Comparison of ENCODE assay signal across 25 mouse cellular contexts in genomic region chr2:129999296-129999695, GRCm38 (mm10). TPM values are rescaled to one million over a fixed set of nuclear protein-coding genes. Genes with fewer than 3 reads are reported as not detected.
A peak's percentile ranks its signal among the peaks of the same experiment; 100 is the strongest.
DNase-seq lines count a peak whose midpoint lies in the region; ATAC-seq and TF ChIP-seq lines count a peak whose summit lies in the region.
"Had no signal": no experiment of that assay in that cellular context is flagged by ENCODE, and none has a peak within 500 bp of the region (broad histone marks: within the 10 kb centered on the region; RNA-seq: fewer than 3 reads in every experiment).

No protein-coding gene starts in this region.

- no peak for TF ChIP-seq CTCF in layer of hippocampus, adult 2 months (conservative IDR thresholded peaks at IDR 0.05)

- no peak for ATAC-seq in erythroblast, adult 5-6 weeks (replicated peaks; ENCODE audit: low FRiP score, poor library complexity, severe bottlenecking)
- no peak for ATAC-seq in frontal cortex, adult (ENCODE audit: low TSS enrichment)
- ATAC-seq: Patski had no signal

- no peak for DNase-seq in layer of hippocampus, adult 2 months (ENCODE audit: low spot score in 2 of 2)
- no peak for DNase-seq in layer of hippocampus, adult 18-20 months (ENCODE audit: low spot score in 2 of 2)
- DNase-seq in cerebellum, adult 18-20 months = peak; percentile 33
- peak; percentile 54 to 71 for DNase-seq in cerebellum, postnatal 14 days
- no peak for DNase-seq in frontal cortex, postnatal 36 days (ENCODE audit: low spot score in 2 of 2)
- DNase-seq: adrenal gland, adult 8-10 months; B cell, adult 2 months; gastrocnemius, postnatal 25 days; kidney, adult 11 months; kidney, postnatal 4 days; lung, postnatal 4 days; midbrain, embryonic 14.5 days; thymus, postnatal 14 days had no signal

- H3K4me3 ChIP-seq in layer of hippocampus, adult 2 months = no peak overlapping the region
- H3K4me3 ChIP-seq: embryonic facial prominence, embryonic 12.5 days; erythroblast, embryonic 14.5 days; hindbrain, embryonic 12.5 days; kidney, embryonic 15.5 days; limb, embryonic 10.5 days had no signal

- peak overlapping the region; percentile 73; the same call in 1 of the 2 replicates for H3K27ac ChIP-seq in layer of hippocampus, adult 2 months
- H3K27ac ChIP-seq: embryonic facial prominence, embryonic 12.5 days; hindbrain, embryonic 12.5 days; kidney, embryonic 15.5 days; limb, embryonic 10.5 days had no signal

RNA-seq across cellular contexts. Expression of gene Tgm3, which starts 12.9 kb away (rescaled TPM):
- total RNA-seq in layer of hippocampus, adult 2 months (2021) = under 1 TPM; 0.20 to 0.23 TPM
- under 1 TPM; 0.28 to 0.37 TPM for total RNA-seq in layer of hippocampus, adult 18-20 months (2021)
- total RNA-seq in erythroblast, adult 5-6 weeks (2015; ENCODE audit: low replicate concordance) = 0.63 and 2.3 TPM in 2 replicates
- total RNA-seq in erythroblast, adult 5-6 weeks (2017; ENCODE audit: low replicate concordance) = 0.28 TPM in 1 of 2 replicates, not detected in the other
- total RNA-seq: CH12.LX; gastrocnemius, postnatal 25 days; heart, adult 8-10 months; liver, adult 2 months; megakaryocyte-erythroid progenitor cell, adult 5-6 weeks had no signal

Comparison
In these comparisons a context has a peak if more than half of its experiments do, and no peak if none do; other contexts are left out.
1. DNase-seq: peak in cerebellum, adult 18-20 months (2 of 2) and cerebellum, postnatal 14 days (2 of 2); none in layer of hippocampus, adult 2 months (0 of 2), layer of hippocampus, adult 18-20 months (0 of 2) and frontal cortex, postnatal 36 days (0 of 2).